Mouse (Mus musculus) G1E (cell line): ENCODE measurements around the gene Rell1. TPM values are rescaled to one million over a fixed set of nuclear protein-coding genes. Genes with fewer than 3 reads are reported as not detected.

Source experiments
- ATAC-seq: 2 replicates; pipeline ENCODE4 v1.8.0; 2016; ENCODE audit warnings: mild to moderate bottlenecking; ENCODE audit not compliant: insufficient number of reproducible peaks, poor library complexity, low FRiP score, severe bottlenecking; ENCODE audit errors: extremely low read depth
- DNase-seq: peaks from one replicate; pipeline ENCODE4 v3.0.0; 2012; ENCODE audit warnings: low spot score
- H3K27me3 ChIP-seq: 2 replicates; pipeline ENCODE4 v1.6.1; 2012; ENCODE audit warnings: mild to moderate bottlenecking, low read length, inconsistent platforms; ENCODE audit not compliant: insufficient read depth
- H3K36me3 ChIP-seq: replicated peaks from 2 replicates; pipeline ENCODE3; 2012; ENCODE audit warnings: mild to moderate bottlenecking, inconsistent platforms
- H3K4me1 ChIP-seq: 2 replicates; pipeline ENCODE4 v1.6.1; 2012; ENCODE audit warnings: low read depth, low read length, inconsistent platforms, mixed read lengths; ENCODE audit not compliant: insufficient read depth
- H3K4me3 ChIP-seq: 2 replicates; pipeline ENCODE4 v1.5.1; 2012; ENCODE audit warnings: low read depth, mild to moderate bottlenecking, inconsistent platforms, low read length, moderate library complexity, mixed read lengths
- H3K9me3 ChIP-seq: replicated peaks from 2 replicates; pipeline ENCODE4 v1.6.1; 2012; ENCODE audit warnings: inconsistent platforms
- CTCF ChIP-seq: IDR thresholded peaks from 2 replicates; pipeline ENCODE4 v1.5.1; 2012; ENCODE audit warnings: low read depth, low read length, inconsistent platforms, mixed read lengths
- GATA1 ChIP-seq: IDR thresholded peaks from 2 replicates; pipeline ENCODE4 v1.6.1; 2012; ENCODE audit warnings: borderline replicate concordance, low read length, inconsistent platforms, mixed read lengths
- GATA2 ChIP-seq: IDR thresholded peaks from 2 replicates; pipeline ENCODE4 v1.6.1; 2012; ENCODE audit warnings: low read depth, low read length, inconsistent platforms, borderline replicate concordance
- POLR2AphosphoS5 ChIP-seq: IDR thresholded peaks from 2 replicates; pipeline ENCODE4 v1.6.1; 2012; ENCODE audit warnings: low read depth, low read length, inconsistent platforms; ENCODE audit not compliant: insufficient replicate concordance
- TAL1 ChIP-seq: conservative IDR thresholded peaks from 2 replicates; pipeline ENCODE4 v1.6.1; 2012; ENCODE audit warnings: low read depth, low read length, inconsistent platforms, mixed read lengths
- polyA plus RNA-seq: library from polyadenylated mRNA; stranded (reverse); fragments of >175 nt; gene quantifications from 2 replicates; pipeline ENCODE4 v1.2.3, GENCODE M21; 2012
- total RNA-seq, 2 experiments: library from RNA; stranded (forward) in 1 of 2; stranded (reverse) in 1 of 2; fragments of 200-1000 nt in 1 of 2; fragments of >200 nt in 1 of 2; fragmentation: Nextera tagmentation in 1 of 2; gene quantifications; 2 replicates each; pipeline ENCODE4 v1.2.3; 2014 to 2017

Gene Rell1
- total and polyA plus RNA-seq, 3 experiments: 11.9 to 13.5 (median 12.1) TPM

DNA sequence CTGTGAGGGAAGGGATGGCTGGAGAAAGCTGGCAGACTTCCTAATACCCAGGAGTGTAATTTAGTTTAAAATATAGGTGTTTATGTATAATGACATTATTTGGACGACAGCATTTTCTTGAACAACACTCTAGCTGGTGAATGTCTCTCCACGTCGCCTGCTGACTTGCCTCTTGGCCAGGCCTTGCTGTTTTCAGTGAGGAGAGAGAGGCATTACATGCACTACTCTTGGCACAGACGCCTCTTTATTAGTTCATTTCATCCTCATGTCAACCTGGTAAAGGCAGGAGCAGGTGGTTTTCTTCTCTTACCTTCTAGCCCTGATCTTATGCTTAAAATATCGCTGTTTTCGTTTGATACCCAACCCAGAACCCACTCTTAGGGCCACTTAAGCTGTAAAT, 17.6 kb upstream of the Rell1 start:
- H3K9me3 ChIP-seq: no peaks in the 10 kb centered on the region
- DNase-seq (no peak), ATAC-seq (no peak)
- no peaks in the 10 kb centered on the region for H3K36me3 ChIP-seq
- H3K4me1 ChIP-seq: no peaks in the 10 kb centered on the region
- TF ChIP-seq POLR2AphosphoS5 (no peak), CTCF (no peak), GATA2 (no peak), GATA1 (no peak), TAL1 (no peak)
- H3K27me3 ChIP-seq: no peaks in the 10 kb centered on the region
- no peak overlapping the region for H3K4me3 ChIP-seq

DNA sequence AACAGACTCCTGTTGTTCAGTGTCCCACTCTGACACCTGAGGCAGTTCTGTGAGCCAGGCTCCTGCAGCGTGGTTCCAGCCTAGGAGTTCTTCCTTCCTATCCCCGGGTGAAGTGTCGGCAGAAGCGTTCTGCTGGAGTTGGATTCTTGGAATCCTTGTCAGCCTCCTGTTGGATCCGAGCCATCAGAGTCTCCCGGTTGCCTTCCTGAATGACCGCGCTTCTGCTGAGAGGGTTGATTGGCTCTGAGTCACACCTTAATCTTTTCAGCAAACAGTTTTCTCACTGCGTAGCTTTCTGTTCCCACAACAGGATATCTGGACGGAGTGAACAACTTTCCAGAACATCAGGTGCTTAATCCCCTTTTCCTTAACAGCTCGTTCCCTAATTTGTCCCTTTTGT, 13.6 kb upstream of the Rell1 start:
- DNase-seq (no peak), ATAC-seq (no peak)
- Histone ChIP-seq H3K4me1 (no peaks in the 10 kb centered on the region), H3K36me3 (no peaks in the 10 kb centered on the region), H3K9me3 (no peaks in the 10 kb centered on the region), H3K27me3 (peaks cover 2% of the 10 kb centered on the region; the same call in 1 of the 2 replicates), H3K4me3 (no peak overlapping the region)
- TF ChIP-seq GATA1 (no peak), GATA2 (no peak), CTCF (no peak), TAL1 (no peak), POLR2AphosphoS5 (no peak)

DNA sequence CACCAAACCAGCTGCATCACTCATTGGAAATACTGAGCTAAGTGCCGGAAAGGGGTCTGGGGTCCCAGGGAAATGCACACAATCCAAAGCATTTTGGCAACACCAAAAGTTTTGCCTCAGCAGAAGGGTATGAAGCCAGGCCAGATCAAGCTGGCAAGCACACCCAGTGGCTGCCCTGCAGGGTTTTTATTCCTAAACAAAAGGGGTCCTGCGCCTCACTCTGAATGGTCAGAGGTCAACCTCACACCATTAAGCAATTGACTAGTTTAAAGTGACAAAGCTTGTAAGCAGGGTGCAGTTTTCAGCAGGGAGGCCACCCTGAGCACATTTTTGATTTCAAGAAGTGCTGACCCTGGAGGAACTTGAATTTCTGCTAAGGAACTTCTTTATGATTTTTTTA, 2.3 kb upstream of the Rell1 start:
- Histone ChIP-seq H3K4me3 (no peak overlapping the region), H3K36me3 (peaks cover 2% of the 10 kb centered on the region), H3K27me3 (peaks cover 3% of the 10 kb centered on the region), H3K4me1 (peaks cover 32% of the 10 kb centered on the region), H3K9me3 (no peaks in the 10 kb centered on the region)
- no peak for DNase-seq
- no peak for ATAC-seq
- TF ChIP-seq CTCF: no peak
- no peak for TF ChIP-seq TAL1
- TF ChIP-seq GATA2: no peak
- TF ChIP-seq GATA1: no peak
- no peak for TF ChIP-seq POLR2AphosphoS5

DNA sequence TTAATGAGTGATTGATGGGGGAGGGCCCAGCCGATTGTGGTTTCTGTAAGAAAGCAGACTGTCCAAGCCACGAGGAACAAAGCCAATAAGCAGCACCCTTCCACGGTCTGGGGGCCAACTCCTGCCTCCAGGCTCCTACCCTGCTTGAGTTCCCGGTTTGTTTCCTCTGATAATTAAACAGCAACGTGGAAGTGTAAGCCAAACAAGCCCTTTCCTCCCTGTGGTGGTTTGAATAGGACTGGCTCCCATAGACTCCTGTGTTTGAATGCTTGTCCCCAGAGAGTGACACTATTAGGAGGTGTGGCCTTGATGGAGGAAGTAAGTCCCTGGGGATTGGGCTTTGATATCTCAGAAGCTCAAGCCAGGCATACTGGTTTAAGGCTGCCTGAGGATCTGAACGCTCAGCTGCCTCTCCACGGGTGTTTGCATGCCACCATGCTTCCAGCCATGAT, 1.6 kb upstream of the Rell1 start:
- Histone ChIP-seq H3K9me3 (no peaks in the 10 kb centered on the region), H3K36me3 (peaks cover 3% of the 10 kb centered on the region), H3K4me3 (no peak overlapping the region; the same call in 1 of the 2 replicates), H3K4me1 (peaks cover 32% of the 10 kb centered on the region), H3K27me3 (peaks cover 3% of the 10 kb centered on the region; the same call in 1 of the 2 replicates)
- ATAC-seq: no peak
- TF ChIP-seq POLR2AphosphoS5: no peak
- no peak for TF ChIP-seq CTCF
- no peak for TF ChIP-seq GATA1
- no peak for TF ChIP-seq TAL1
- TF ChIP-seq GATA2: no peak
- no peak for DNase-seq

DNA sequence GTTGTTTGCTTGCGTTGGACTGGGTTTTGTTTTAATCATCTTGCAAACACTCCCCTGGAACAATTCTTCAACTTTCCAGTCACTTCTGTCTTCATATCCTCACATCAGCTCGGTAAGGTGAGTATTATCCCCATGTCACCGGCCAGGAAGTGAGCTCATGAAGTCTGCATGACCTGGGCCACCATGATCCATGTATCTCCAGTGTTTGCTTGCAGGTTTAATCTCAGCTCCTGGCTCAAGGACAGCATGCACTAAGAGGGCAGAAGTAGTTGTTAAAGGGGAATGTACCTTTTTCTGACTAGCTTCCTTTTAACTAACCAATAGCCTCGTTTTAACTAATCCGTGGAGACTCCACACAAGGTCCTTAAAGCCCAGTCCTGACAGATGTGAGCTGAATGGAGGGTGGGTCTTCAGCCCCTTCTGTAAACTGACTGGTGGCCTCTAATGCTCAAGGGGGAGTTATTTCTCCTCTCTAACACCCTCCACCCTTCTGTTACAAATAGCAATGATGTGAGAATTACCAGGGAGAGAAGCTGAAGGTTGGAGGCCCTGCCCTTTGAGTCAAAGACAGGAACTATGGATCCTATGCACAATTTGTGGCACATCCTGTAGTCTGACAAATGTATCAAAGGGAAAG, 897 bp upstream of the Rell1 start:
- H3K36me3 ChIP-seq: peaks cover 8% of the 10 kb centered on the region
- peaks cover 3% of the 10 kb centered on the region; the same call in 1 of the 2 replicates for H3K27me3 ChIP-seq
- H3K9me3 ChIP-seq: no peaks in the 10 kb centered on the region
- peak overlapping the region; percentile 87; the same call in 1 of the 2 replicates for H3K4me3 ChIP-seq
- ATAC-seq: no peak
- no peak for TF ChIP-seq GATA1
- no peak for TF ChIP-seq POLR2AphosphoS5
- TF ChIP-seq TAL1: no peak
- no peak for TF ChIP-seq CTCF
- TF ChIP-seq GATA2: no peak
- DNase-seq: no peak
- peaks cover 32% of the 10 kb centered on the region for H3K4me1 ChIP-seq

DNA sequence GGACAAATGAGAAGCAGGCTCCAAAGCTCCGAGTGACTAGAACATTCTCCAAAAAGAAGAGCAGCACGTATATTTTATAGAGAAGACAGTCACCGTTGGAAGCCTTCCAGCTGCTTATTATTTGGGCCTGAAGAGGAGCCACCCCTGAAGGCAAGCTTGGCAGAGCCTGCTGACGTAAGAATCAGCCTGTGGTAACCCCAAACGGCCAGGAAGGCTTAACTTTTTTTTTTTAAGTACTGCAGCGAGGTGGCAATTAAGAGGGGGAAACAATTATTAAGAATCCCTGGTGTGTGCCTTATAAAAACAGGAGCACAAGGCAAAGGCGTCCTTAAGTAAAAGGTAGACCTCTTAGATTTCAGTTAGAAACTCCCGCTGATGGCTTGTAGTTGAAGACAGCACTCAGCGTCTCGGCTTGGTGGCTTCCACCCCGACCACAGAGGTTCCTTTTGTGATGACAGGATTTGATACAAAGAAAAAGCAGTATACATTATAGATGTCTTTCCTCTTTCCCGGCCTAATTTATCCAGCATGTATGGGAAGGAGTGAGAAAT, 1.0 kb downstream of the Rell1 start:
- Histone ChIP-seq H3K36me3 (peaks cover 20% of the 10 kb centered on the region), H3K9me3 (no peaks in the 10 kb centered on the region), H3K27me3 (no peaks in the 10 kb centered on the region), H3K4me3 (peak overlapping the region; percentile 87), H3K4me1 (peaks cover 32% of the 10 kb centered on the region)
- DNase-seq: no peak
- TF ChIP-seq POLR2AphosphoS5 (no peak), TAL1 (no peak), CTCF (no peak), GATA1 (no peak), GATA2 (no peak)
- peak; percentile 26; the same call in 1 of the 2 replicates for ATAC-seq
